8 mouse cellular contexts compared by ENCODE assay signal in genomic region chr3:137918172-137918931, GRCm38 (mm10). TPM values are rescaled to one million over a fixed set of nuclear protein-coding genes. Genes with fewer than 3 reads are reported as not detected.
DNase-seq lines count a peak whose midpoint lies in the region; ATAC-seq lines count a peak whose summit lies in the region.

TSS of gene Lamtor3 (plus strand) at chr3:137918506.

- ATAC-seq in hindbrain, embryonic 16.5 days, result peak; percentile 96

- no peaks in the 10 kb centered on the region for H3K27me3 ChIP-seq in hindbrain, embryonic 16.5 days (replicated peaks; ENCODE audit: control insufficient read depth, insufficient read depth, low read length)

- peaks cover 16% of the 10 kb centered on the region for H3K4me1 ChIP-seq in hindbrain, embryonic 16.5 days (ENCODE audit: control insufficient read depth, insufficient read depth, low read depth, low read length)

- peak within 1 kb of the TSS; percentile 85 for H3K27ac ChIP-seq in hindbrain, embryonic 16.5 days (ENCODE audit: low read depth, low read length)
- peak within 1 kb of the TSS; percentile 90 for H3K27ac ChIP-seq in macrophage

- peaks cover 48% of the 10 kb centered on the region for H3K79me2 ChIP-seq in macrophage (ENCODE audit: inconsistent target)

- H3K9ac ChIP-seq in hindbrain, embryonic 16.5 days (ENCODE audit: low read depth, low read length), result peak within 1 kb of the TSS; percentile 86

- peak within 1 kb of the TSS; percentile 85 for H3K4me3 ChIP-seq in hindbrain, embryonic 16.5 days (ENCODE audit: low read length)
- peak within 1 kb of the TSS; percentile 94 for H3K4me3 ChIP-seq in macrophage (ENCODE audit: inconsistent target)

- WGBS in hindbrain, embryonic 16.5 days, result under 1% methylated on average over 40 of the region's 47 CpGs
- under 1% methylated on average over 47 of the region's 47 CpGs for WGBS in macrophage (ENCODE audit: missing documents)

- peak; percentile 90 for DNase-seq in T-cell, adult 2 months (ENCODE audit: low spot score)
- peak; percentile 86 to 88 for DNase-seq in cerebellum, postnatal 36 days
- DNase-seq in gastrocnemius, adult 18-20 months (ENCODE audit: low spot score), result peak; percentile 84
- peak; percentile 84 to 91 for DNase-seq in left cerebral cortex, adult 18-20 months (ENCODE audit: low spot score in 2 of 2)
- peak; percentile 90 for DNase-seq in right cerebral cortex, adult 18-20 months
- DNase-seq in urinary bladder, postnatal 10 days (ENCODE audit: low spot score), result peak; percentile 47

- H3K36me3 ChIP-seq in hindbrain, embryonic 16.5 days (ENCODE audit: control insufficient read depth, insufficient read depth, low read length), result 0 out of 2 replicates have a peak, but pooled peaks cover 2% of the 10 kb centered on the region
- peaks cover 1% of the 10 kb centered on the region; the same call in 1 of the 2 replicates for H3K36me3 ChIP-seq in macrophage (ENCODE audit: inconsistent target)

- H3K9me3 ChIP-seq in hindbrain, embryonic 16.5 days (ENCODE audit: control insufficient read depth, low read length), result no peaks in the 10 kb centered on the region

- H3K4me2 ChIP-seq in hindbrain, embryonic 16.5 days (ENCODE audit: low read length), result peak within 1 kb of the TSS; percentile 91

RNA-seq across cellular contexts. Expression of gene Lamtor3, which starts in this region (rescaled TPM):
- total RNA-seq in gastrocnemius, adult 18-20 months (2021), result 10 to 100 TPM; 46.6 to 50.5 TPM
- 132 and 135 TPM in 2 replicates for polyA plus RNA-seq in hindbrain, embryonic 16.5 days (2015; fragmentation: Nextera tagmentation; extraction: Ambion mirVana)
- total RNA-seq in left cerebral cortex, adult 18-20 months (2021), result 10 to 100 TPM; 74.2 to 75.0 TPM
- 100 to 1,000 TPM in 25 of 26 experiments, 10 to 100 TPM in 1; 84.2 to 338 (median 182) TPM for total RNA-seq in macrophage (2018; cell fraction: chromatin; rRNA removed)
- total RNA-seq in macrophage (2018; cell fraction: cytosol; rRNA removed), result 100 to 1,000 TPM in 25 of 26 experiments, 10 to 100 TPM in 1; 98.0 to 162 (median 137) TPM
- total RNA-seq in macrophage (2018; cell fraction: nucleus; rRNA removed), result 100 to 1,000 TPM in 23 of 26 experiments, 10 to 100 TPM in 3; 92.8 to 273 (median 149) TPM
- polyA plus RNA-seq in macrophage (2018), result 132 to 168 TPM (median 156 TPM) in 3 replicates

Comparison
In these comparisons a context has a peak if more than half of its experiments do, and no peak if none do; other contexts are left out.
1. Peak in every context shown above with its lines: DNase-seq, ATAC-seq, H3K4me3 ChIP-seq and H3K27ac ChIP-seq.